Mouse (Mus musculus) left cerebral cortex, adult 8-10 months (tissue): ENCODE results near the gene Dlx4. TPM values are rescaled to one million over a fixed set of nuclear protein-coding genes. Genes with fewer than 3 reads are reported as not detected.

Source experiments
- DNase-seq, 2 experiments: peaks; one replicate each; pipeline ENCODE4 v3.0.0; 2022; ENCODE audit warnings: low spot score in 2 of 2
- total RNA-seq, 4 experiments: library from RNA; stranded (reverse); gene quantifications; 2 replicates each; pipeline ENCODE4 v1.2.4; 2022

The Dlx4 gene
- total RNA-seq, result under 1 TPM in 3 of 4 experiments, not detected in 1; 0.15 to 0.40 (median 0.33) TPM

GRCm38 (mm10) chr11:95145851-95146403, at the start of gene Dlx4:
TSS of gene Dlx4 (minus strand) at chr11:95146263.
- no peak for DNase-seq

GRCm38 (mm10) chr11:95189863-95190262, 43.8 kb upstream of the Dlx4 start:
- DNase-seq, result no peak

GRCm38 (mm10) chr11:95186826-95187225, 40.8 kb upstream of the Dlx4 start:
- no peak for DNase-seq

- DNase-seq, result no peak
Observed at GRCm38 (mm10) chr11:95185700-95186099, 39.6 kb upstream of the Dlx4 start.

GRCm38 (mm10) chr11:95184561-95184960, 38.5 kb upstream of the Dlx4 start:
- DNase-seq, result no peak

GRCm38 (mm10) chr11:95179311-95179710, 33.2 kb upstream of the Dlx4 start:
- no peak for DNase-seq

- no peak for DNase-seq
Observed at GRCm38 (mm10) chr11:95165857-95166256, 19.8 kb upstream of the Dlx4 start.

GRCm38 (mm10) chr11:95161708-95162107, 15.6 kb upstream of the Dlx4 start:
- no peak for DNase-seq

- DNase-seq, result no peak
Observed at GRCm38 (mm10) chr11:95160693-95161092, 14.6 kb upstream of the Dlx4 start.

GRCm38 (mm10) chr11:95159763-95160371, 13.8 kb upstream of the Dlx4 start:
- DNase-seq, result no peak

GRCm38 (mm10) chr11:95157872-95158271, 11.8 kb upstream of the Dlx4 start:
- DNase-seq, result no peak

- no peak for DNase-seq
Observed at GRCm38 (mm10) chr11:95157356-95157755, 11.3 kb upstream of the Dlx4 start.

- no peak for DNase-seq
Observed at GRCm38 (mm10) chr11:95155511-95155910, 9.4 kb upstream of the Dlx4 start.

- DNase-seq, result no peak
Observed at GRCm38 (mm10) chr11:95153681-95154080, 7.6 kb upstream of the Dlx4 start.

- DNase-seq, result no peak
Observed at GRCm38 (mm10) chr11:95153116-95153515, 7.1 kb upstream of the Dlx4 start.

GRCm38 (mm10) chr11:95150269-95151049, 4.4 kb upstream of the Dlx4 start:
- no peak for DNase-seq

- no peak for DNase-seq
Observed at GRCm38 (mm10) chr11:95149462-95150268, 3.6 kb upstream of the Dlx4 start.

- no peak for DNase-seq
Observed at GRCm38 (mm10) chr11:95148754-95149153, 2.7 kb upstream of the Dlx4 start.

GRCm38 (mm10) chr11:95144946-95145483, 1.0 kb downstream of the Dlx4 start:
- DNase-seq, result no peak

GRCm38 (mm10) chr11:95144091-95144945, 1.7 kb downstream of the Dlx4 start:
- DNase-seq, result no peak

- no peak for DNase-seq
Observed at GRCm38 (mm10) chr11:95143663-95144062, 2.4 kb downstream of the Dlx4 start.
